Comparison of ENCODE assay signal across 17 mouse cellular contexts in the genomic region with DNA sequence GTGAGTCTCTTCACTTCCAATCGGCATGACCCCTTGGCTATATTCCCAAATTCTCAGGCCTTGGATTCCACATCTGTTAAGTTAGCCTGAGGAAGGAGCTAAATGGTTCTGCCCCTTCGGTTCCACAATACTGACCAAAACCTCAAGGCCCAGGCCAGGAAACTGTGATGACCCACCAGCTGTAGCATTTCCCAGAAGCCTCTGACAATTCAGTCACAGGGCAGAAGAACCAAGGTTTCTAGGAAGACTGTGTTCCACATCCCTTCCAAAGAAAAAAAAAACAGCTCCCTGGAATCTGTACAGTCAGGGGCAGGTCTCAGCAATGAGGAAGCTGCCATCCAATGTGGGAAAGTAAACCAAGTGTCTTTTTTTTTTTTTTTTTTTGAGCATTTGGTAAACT. TPM values are rescaled to one million over a fixed set of nuclear protein-coding genes. Genes with fewer than 3 reads are reported as not detected.
DNase-seq lines count a peak whose midpoint lies in the region; ATAC-seq and TF ChIP-seq lines count a peak whose summit lies in the region.
"Had no signal": no experiment of that assay in that cellular context is flagged by ENCODE, and none has a peak within 500 bp of the region (broad histone marks: within the 10 kb centered on the region; RNA-seq: fewer than 3 reads in every experiment).

No protein-coding gene starts in this region.

- no peak for DNase-seq in liver, postnatal 0 days
- DNase-seq in liver, embryonic 11.5 days (ENCODE audit: low spot score): no peak
- DNase-seq in midbrain, embryonic 11.5 days (ENCODE audit: low spot score, missing footprints): no peak
- peak; percentile 26 for DNase-seq in lung, postnatal 14 days
- DNase-seq in kidney, adult 8-10 months: no peak
- no peak for DNase-seq in right cerebral cortex, adult 18-20 months
- DNase-seq: adrenal gland, adult 8-10 months; adrenal gland, postnatal 36 days; cerebellum, adult 2 months; cerebellum, postnatal 10 days; gastrocnemius, postnatal 36 days; heart, postnatal 10 days had no signal

- no peak overlapping the region for H3K9ac ChIP-seq in liver, postnatal 0 days (replicated peaks)
- H3K9ac ChIP-seq in liver, embryonic 11.5 days (ENCODE audit: low read depth, low read length): no peak overlapping the region
- H3K9ac ChIP-seq in midbrain, embryonic 11.5 days (ENCODE audit: low read length): no peak overlapping the region
- no peak overlapping the region for H3K9ac ChIP-seq in midbrain, embryonic 16.5 days (ENCODE audit: low read depth, low read length)
- H3K9ac ChIP-seq: forebrain, embryonic 15.5 days; hindbrain, embryonic 14.5 days had no signal

- no peak overlapping the region for H3K4me3 ChIP-seq in liver, postnatal 0 days (ENCODE audit: low read depth, low read length)
- no peak overlapping the region for H3K4me3 ChIP-seq in liver, embryonic 11.5 days (ENCODE audit: low read depth, low read length)
- H3K4me3 ChIP-seq in midbrain, embryonic 11.5 days (ENCODE audit: low read depth, low read length): no peak overlapping the region
- no peak overlapping the region for H3K4me3 ChIP-seq in midbrain, embryonic 16.5 days (ENCODE audit: low read depth, low read length)
- H3K4me3 ChIP-seq: embryonic facial prominence, embryonic 10.5 days; forebrain, embryonic 15.5 days; heart, embryonic 10.5 days had no signal

- H3K27ac ChIP-seq in liver, postnatal 0 days (ENCODE audit: low read depth): 0 out of 2 replicates have a peak overlapping the region, but pooled peaks have one; percentile 22
- no peak overlapping the region for H3K27ac ChIP-seq in liver, embryonic 11.5 days (ENCODE audit: low read depth, low read length)
- peak overlapping the region; percentile 88; the same call in 1 of the 2 replicates for H3K27ac ChIP-seq in midbrain, embryonic 11.5 days (ENCODE audit: low read depth, low read length)
- no peak overlapping the region for H3K27ac ChIP-seq in midbrain, embryonic 16.5 days (ENCODE audit: low read length)
- H3K27ac ChIP-seq: forebrain, embryonic 15.5 days; heart, embryonic 10.5 days; hindbrain, embryonic 14.5 days had no signal

- no peaks in the 10 kb centered on the region for H3K27me3 ChIP-seq in liver, postnatal 0 days (ENCODE audit: insufficient read depth, low read length)
- H3K27me3 ChIP-seq in liver, embryonic 11.5 days (replicated peaks; ENCODE audit: control insufficient read depth, insufficient read depth, low read length): no peaks in the 10 kb centered on the region
- H3K27me3 ChIP-seq in midbrain, embryonic 11.5 days (ENCODE audit: control insufficient read depth, insufficient read depth, low read length): no peaks in the 10 kb centered on the region; the same call in 1 of the 2 replicates
- no peaks in the 10 kb centered on the region for H3K27me3 ChIP-seq in midbrain, embryonic 16.5 days (ENCODE audit: control insufficient read depth, insufficient read depth, low read depth, low read length)
- H3K27me3 ChIP-seq: forebrain, embryonic 15.5 days had no signal

- no peak for TF ChIP-seq EP300 in liver, postnatal 0 days (IDR thresholded peaks at IDR 0.05; ENCODE audit: low read depth)

- H3K4me2 ChIP-seq in liver, postnatal 0 days (ENCODE audit: low read depth, low read length): no peak overlapping the region
- H3K4me2 ChIP-seq in liver, embryonic 11.5 days: no peak overlapping the region
- H3K4me2 ChIP-seq in midbrain, embryonic 11.5 days: no peak overlapping the region
- no peak overlapping the region for H3K4me2 ChIP-seq in midbrain, embryonic 16.5 days (ENCODE audit: low read length)
- H3K4me2 ChIP-seq: forebrain, embryonic 15.5 days; hindbrain, embryonic 14.5 days had no signal

- H3K4me1 ChIP-seq in liver, postnatal 0 days (ENCODE audit: insufficient read depth): peaks cover 27% of the 10 kb centered on the region
- peaks cover 17% of the 10 kb centered on the region for H3K4me1 ChIP-seq in liver, embryonic 11.5 days (replicated peaks; ENCODE audit: control insufficient read depth, insufficient read depth, low read length)
- H3K4me1 ChIP-seq in midbrain, embryonic 11.5 days (ENCODE audit: control insufficient read depth, insufficient read depth, low read length): peaks cover 60% of the 10 kb centered on the region
- peaks cover 8% of the 10 kb centered on the region; the same call in 1 of the 2 replicates for H3K4me1 ChIP-seq in midbrain, embryonic 16.5 days (ENCODE audit: control insufficient read depth, insufficient read depth, low read length)

- TF ChIP-seq CTCF in liver, postnatal 0 days (IDR thresholded peaks at IDR 0.05; ENCODE audit: low read depth): no peak

- no peaks in the 10 kb centered on the region for H3K9me3 ChIP-seq in liver, postnatal 0 days (ENCODE audit: low read length)
- no peaks in the 10 kb centered on the region for H3K9me3 ChIP-seq in liver, embryonic 11.5 days (ENCODE audit: control insufficient read depth, low read length)
- no peaks in the 10 kb centered on the region for H3K9me3 ChIP-seq in midbrain, embryonic 11.5 days (ENCODE audit: control insufficient read depth, low read length)
- H3K9me3 ChIP-seq in midbrain, embryonic 16.5 days (replicated peaks; ENCODE audit: control insufficient read depth, low read length, poor library complexity, severe bottlenecking): no peaks in the 10 kb centered on the region
- H3K9me3 ChIP-seq: embryonic facial prominence, embryonic 10.5 days; forebrain, embryonic 15.5 days; heart, embryonic 10.5 days had no signal

- WGBS in liver, postnatal 0 days (ENCODE audit: insufficient replicate concordance): 68% methylated on average over 2 of the region's 2 CpGs
- 86% methylated on average over 2 of the region's 2 CpGs for WGBS in liver, embryonic 11.5 days
- WGBS in midbrain, embryonic 11.5 days: 95% methylated on average over 2 of the region's 2 CpGs
- WGBS in midbrain, embryonic 16.5 days: 87% methylated on average over 2 of the region's 2 CpGs

- no peaks in the 10 kb centered on the region for H3K36me3 ChIP-seq in liver, postnatal 0 days (replicated peaks; ENCODE audit: insufficient read depth, low read length)
- H3K36me3 ChIP-seq in liver, embryonic 11.5 days (ENCODE audit: control insufficient read depth, insufficient read depth, low read length): no peaks in the 10 kb centered on the region
- no peaks in the 10 kb centered on the region for H3K36me3 ChIP-seq in midbrain, embryonic 11.5 days (ENCODE audit: control insufficient read depth, insufficient read depth, low read length)
- no peaks in the 10 kb centered on the region for H3K36me3 ChIP-seq in midbrain, embryonic 16.5 days (ENCODE audit: control insufficient read depth, insufficient read depth, low read length)
- H3K36me3 ChIP-seq: embryonic facial prominence, embryonic 10.5 days; forebrain, embryonic 15.5 days; heart, embryonic 10.5 days had no signal

- no peak for ATAC-seq in liver, postnatal 0 days
- ATAC-seq in liver, embryonic 11.5 days (replicated peaks; ENCODE audit: low FRiP score): no peak
- ATAC-seq in midbrain, embryonic 11.5 days (ENCODE audit: low FRiP score): no peak
- ATAC-seq in midbrain, embryonic 16.5 days: no peak
- ATAC-seq: forebrain, embryonic 15.5 days had no signal

RNA-seq across cellular contexts. Expression of gene Hs3st3b1, which starts 25.1 kb away (rescaled TPM):
- polyA plus RNA-seq in liver, postnatal 0 days (2015; fragmentation: Nextera tagmentation; extraction: Ambion mirVana): 20.0 and 21.1 TPM in 2 replicates
- 41.7 and 42.4 TPM in 2 replicates for polyA plus RNA-seq in liver, embryonic 11.5 days (2014; fragmentation: Nextera tagmentation; extraction: Ambion mirVana)
- 17.5 and 18.1 TPM in 2 replicates for polyA plus RNA-seq in midbrain, embryonic 11.5 days (2014; fragmentation: Nextera tagmentation; extraction: Ambion mirVana)
- polyA plus RNA-seq in midbrain, embryonic 16.5 days (2015; fragmentation: Nextera tagmentation; extraction: Ambion mirVana): 9.4 and 15.4 TPM in 2 replicates

Comparison
In these comparisons a context has a peak if more than half of its experiments do, and no peak if none do; other contexts are left out.
1. H3K27ac ChIP-seq: peak in liver, postnatal 0 days (single experiment) and midbrain, embryonic 11.5 days (single experiment); none in liver, embryonic 11.5 days (single experiment) and midbrain, embryonic 16.5 days (single experiment).